Mouse (Mus musculus): Measurements from ENCODE around the gene Ttll2. TPM values are rescaled to one million over a fixed set of nuclear protein-coding genes. Genes with fewer than 3 reads are reported as not detected.
"Not testable (repeated sequence)": the region's sequence is repeated elsewhere in the genome, so short reads cannot be mapped to it uniquely, and the experiment has no call there.

Gene Ttll2
- polyA plus RNA-seq, 1 experiment = not detected

- not testable (repeated sequence) for H3K9me3 ChIP-seq (replicated peaks; ENCODE audit: control insufficient read depth, insufficient read depth, low read length, poor library complexity, severe bottlenecking); H3K27me3 ChIP-seq (ENCODE audit: control insufficient read depth, insufficient read depth, low read length, poor library complexity, severe bottlenecking); H3K4me3 ChIP-seq (ENCODE audit: low read depth, low read length); H3K27ac ChIP-seq (ENCODE audit: insufficient read depth, low read length); H3K9ac ChIP-seq (ENCODE audit: low read depth, poor library complexity, severe bottlenecking); H3K36me3 ChIP-seq (ENCODE audit: control insufficient read depth, insufficient read depth, low read length, poor library complexity, severe bottlenecking); H3K4me1 ChIP-seq (ENCODE audit: control insufficient read depth, insufficient read depth, low read length)
These were observed 13.8 kb upstream of the Ttll2 start for GRCm38 (mm10) chr17:7366265-7366664.

- H3K27me3 ChIP-seq (ENCODE audit: control insufficient read depth, insufficient read depth, low read length, poor library complexity, severe bottlenecking); H3K4me1 ChIP-seq (ENCODE audit: control insufficient read depth, insufficient read depth, low read length); H3K36me3 ChIP-seq (ENCODE audit: control insufficient read depth, insufficient read depth, low read length, poor library complexity, severe bottlenecking); H3K9ac ChIP-seq (ENCODE audit: low read depth, poor library complexity, severe bottlenecking); H3K4me3 ChIP-seq (ENCODE audit: low read depth, low read length); H3K27ac ChIP-seq (ENCODE audit: insufficient read depth, low read length); H3K9me3 ChIP-seq (replicated peaks; ENCODE audit: control insufficient read depth, insufficient read depth, low read length, poor library complexity, severe bottlenecking): not testable (repeated sequence)
These were observed 13.1 kb upstream of the Ttll2 start for GRCm38 (mm10) chr17:7365615-7366014.

GRCm38 (mm10) chr17:7360749-7361465, 8.4 kb upstream of the Ttll2 start:
- H3K27me3 ChIP-seq (ENCODE audit: control insufficient read depth, insufficient read depth, low read length, poor library complexity, severe bottlenecking); H3K27ac ChIP-seq (ENCODE audit: insufficient read depth, low read length); H3K4me3 ChIP-seq (ENCODE audit: low read depth, low read length); H3K9me3 ChIP-seq (replicated peaks; ENCODE audit: control insufficient read depth, insufficient read depth, low read length, poor library complexity, severe bottlenecking); H3K9ac ChIP-seq (ENCODE audit: low read depth, poor library complexity, severe bottlenecking); H3K4me1 ChIP-seq (ENCODE audit: control insufficient read depth, insufficient read depth, low read length); H3K36me3 ChIP-seq (ENCODE audit: control insufficient read depth, insufficient read depth, low read length, poor library complexity, severe bottlenecking): not testable (repeated sequence)

- not testable (repeated sequence) for H3K9me3 ChIP-seq (replicated peaks; ENCODE audit: control insufficient read depth, insufficient read depth, low read length, poor library complexity, severe bottlenecking); H3K27me3 ChIP-seq (ENCODE audit: control insufficient read depth, insufficient read depth, low read length, poor library complexity, severe bottlenecking); H3K9ac ChIP-seq (ENCODE audit: low read depth, poor library complexity, severe bottlenecking); H3K4me1 ChIP-seq (ENCODE audit: control insufficient read depth, insufficient read depth, low read length); H3K4me3 ChIP-seq (ENCODE audit: low read depth, low read length); H3K36me3 ChIP-seq (ENCODE audit: control insufficient read depth, insufficient read depth, low read length, poor library complexity, severe bottlenecking); H3K27ac ChIP-seq (ENCODE audit: insufficient read depth, low read length)
These were observed 7.3 kb upstream of the Ttll2 start for GRCm38 (mm10) chr17:7359806-7360205.

GRCm38 (mm10) chr17:7348765-7349164, 3.7 kb downstream of the Ttll2 start:
- H3K9ac ChIP-seq (ENCODE audit: low read depth, poor library complexity, severe bottlenecking); H3K4me1 ChIP-seq (ENCODE audit: control insufficient read depth, insufficient read depth, low read length); H3K9me3 ChIP-seq (replicated peaks; ENCODE audit: control insufficient read depth, insufficient read depth, low read length, poor library complexity, severe bottlenecking): not testable (repeated sequence)

GRCm38 (mm10) chr17:7337381-7337780, 15.1 kb downstream of the Ttll2 start:
- not testable (repeated sequence) for H3K9ac ChIP-seq (ENCODE audit: low read depth, poor library complexity, severe bottlenecking); H3K27ac ChIP-seq (ENCODE audit: insufficient read depth, low read length); H3K4me1 ChIP-seq (ENCODE audit: control insufficient read depth, insufficient read depth, low read length); H3K36me3 ChIP-seq (ENCODE audit: control insufficient read depth, insufficient read depth, low read length, poor library complexity, severe bottlenecking); H3K4me3 ChIP-seq (ENCODE audit: low read depth, low read length); H3K9me3 ChIP-seq (replicated peaks; ENCODE audit: control insufficient read depth, insufficient read depth, low read length, poor library complexity, severe bottlenecking); H3K27me3 ChIP-seq (ENCODE audit: control insufficient read depth, insufficient read depth, low read length, poor library complexity, severe bottlenecking)

More at GRCm38 (mm10) chr17:7348765-7349164, 3.7 kb downstream of the Ttll2 start:
- H3K36me3 ChIP-seq (ENCODE audit: control insufficient read depth, insufficient read depth, low read length, poor library complexity, severe bottlenecking); H3K27me3 ChIP-seq (ENCODE audit: control insufficient read depth, insufficient read depth, low read length, poor library complexity, severe bottlenecking); H3K4me3 ChIP-seq (ENCODE audit: low read depth, low read length); H3K27ac ChIP-seq (ENCODE audit: insufficient read depth, low read length): not testable (repeated sequence)

GRCm38 (mm10) chr17:7332745-7333144, 19.8 kb downstream of the Ttll2 start:
- H3K4me3 ChIP-seq (ENCODE audit: low read depth, low read length); H3K27me3 ChIP-seq (ENCODE audit: control insufficient read depth, insufficient read depth, low read length, poor library complexity, severe bottlenecking); H3K36me3 ChIP-seq (ENCODE audit: control insufficient read depth, insufficient read depth, low read length, poor library complexity, severe bottlenecking): not testable (repeated sequence)

GRCm38 (mm10) chr17:7326415-7326814, 26.1 kb downstream of the Ttll2 start:
- H3K4me1 ChIP-seq (ENCODE audit: control insufficient read depth, insufficient read depth, low read length); H3K27ac ChIP-seq (ENCODE audit: insufficient read depth, low read length); H3K36me3 ChIP-seq (ENCODE audit: control insufficient read depth, insufficient read depth, low read length, poor library complexity, severe bottlenecking); H3K9ac ChIP-seq (ENCODE audit: low read depth, poor library complexity, severe bottlenecking); H3K9me3 ChIP-seq (replicated peaks; ENCODE audit: control insufficient read depth, insufficient read depth, low read length, poor library complexity, severe bottlenecking); H3K27me3 ChIP-seq (ENCODE audit: control insufficient read depth, insufficient read depth, low read length, poor library complexity, severe bottlenecking); H3K4me3 ChIP-seq (ENCODE audit: low read depth, low read length): not testable (repeated sequence)

More at GRCm38 (mm10) chr17:7332745-7333144, 19.8 kb downstream of the Ttll2 start:
- not testable (repeated sequence) for H3K27ac ChIP-seq (ENCODE audit: insufficient read depth, low read length); H3K4me1 ChIP-seq (ENCODE audit: control insufficient read depth, insufficient read depth, low read length); H3K9me3 ChIP-seq (replicated peaks; ENCODE audit: control insufficient read depth, insufficient read depth, low read length, poor library complexity, severe bottlenecking); H3K9ac ChIP-seq (ENCODE audit: low read depth, poor library complexity, severe bottlenecking)

GRCm38 (mm10) chr17:7324346-7324745, 28.1 kb downstream of the Ttll2 start, which contains the start of gene Tcp10a:
Gene Tcp10a (plus strand): TSS chr17:7324646.
- H3K9ac ChIP-seq (ENCODE audit: low read depth, poor library complexity, severe bottlenecking); H3K9me3 ChIP-seq (replicated peaks; ENCODE audit: control insufficient read depth, insufficient read depth, low read length, poor library complexity, severe bottlenecking); H3K4me1 ChIP-seq (ENCODE audit: control insufficient read depth, insufficient read depth, low read length); H3K27me3 ChIP-seq (ENCODE audit: control insufficient read depth, insufficient read depth, low read length, poor library complexity, severe bottlenecking); H3K4me3 ChIP-seq (ENCODE audit: low read depth, low read length); H3K36me3 ChIP-seq (ENCODE audit: control insufficient read depth, insufficient read depth, low read length, poor library complexity, severe bottlenecking); H3K27ac ChIP-seq (ENCODE audit: insufficient read depth, low read length): not testable (repeated sequence)

- not testable (repeated sequence) for H3K27ac ChIP-seq (ENCODE audit: insufficient read depth, low read length); H3K27me3 ChIP-seq (ENCODE audit: control insufficient read depth, insufficient read depth, low read length, poor library complexity, severe bottlenecking); H3K9me3 ChIP-seq (replicated peaks; ENCODE audit: control insufficient read depth, insufficient read depth, low read length, poor library complexity, severe bottlenecking); H3K36me3 ChIP-seq (ENCODE audit: control insufficient read depth, insufficient read depth, low read length, poor library complexity, severe bottlenecking); H3K4me3 ChIP-seq (ENCODE audit: low read depth, low read length); H3K4me1 ChIP-seq (ENCODE audit: control insufficient read depth, insufficient read depth, low read length); H3K9ac ChIP-seq (ENCODE audit: low read depth, poor library complexity, severe bottlenecking)
These were observed 32.7 kb downstream of the Ttll2 start for GRCm38 (mm10) chr17:7319789-7320188.
